8 mouse cellular contexts compared by ENCODE assay signal in genomic region chr11:11686569-11687051, GRCm38 (mm10). TPM values are rescaled to one million over a fixed set of nuclear protein-coding genes. Genes with fewer than 3 reads are reported as not detected.
DNase-seq lines count a peak whose midpoint lies in the region; ATAC-seq and TF ChIP-seq lines count a peak whose summit lies in the region.

No protein-coding gene starts in this region.

- no peaks in the 10 kb centered on the region for H3K36me3 ChIP-seq in kidney, embryonic 14.5 days (ENCODE audit: control insufficient read depth, insufficient read depth, low read length)
- no peaks in the 10 kb centered on the region for H3K36me3 ChIP-seq in myocyte (ENCODE audit: control insufficient read depth, insufficient read depth)

- peak overlapping the region; percentile 72 for H3K4me3 ChIP-seq in kidney, embryonic 14.5 days (ENCODE audit: low read length)
- H3K4me3 ChIP-seq in myocyte, result no peak overlapping the region

- H3K4me1 ChIP-seq in kidney, embryonic 14.5 days (ENCODE audit: control insufficient read depth, insufficient read depth, low read length), result 0 out of 2 replicates have a peak, but pooled peaks cover 6% of the 10 kb centered on the region

- no peak for ATAC-seq in kidney, embryonic 14.5 days (ENCODE audit: low FRiP score, low TSS enrichment)

- no peak overlapping the region for H3ac ChIP-seq in myocyte (ENCODE audit: control insufficient read depth, insufficient read length)

- H3K79me2 ChIP-seq in myocyte (ENCODE audit: control insufficient read depth, insufficient read depth), result no peaks in the 10 kb centered on the region

- H3K9ac ChIP-seq in kidney, embryonic 14.5 days (ENCODE audit: low read depth, low read length), result 0 out of 2 replicates have a peak overlapping the region, but pooled peaks have one; percentile 63

- H3K9me3 ChIP-seq in kidney, embryonic 14.5 days (ENCODE audit: control insufficient read depth, low read length), result no peaks in the 10 kb centered on the region

- H3K27ac ChIP-seq in kidney, embryonic 14.5 days (ENCODE audit: low read depth, low read length), result no peak overlapping the region

- DNase-seq in kidney, adult 9 months, result no peak
- DNase-seq in c-Kit-negative CD71-positive TER-119-positive erythroid progenitor cells, embryonic 14.5 days (ENCODE audit: low read depth, low spot score), result peak; percentile 54
- DNase-seq in hindlimb bud, embryonic 11.5 days (ENCODE audit: extremely low spot score, low read depth, low spot score), result peak; percentile 20
- DNase-seq in layer of hippocampus, adult 9-10 months (ENCODE audit: low spot score), result no peak
- DNase-seq in urinary bladder, postnatal 36 days (ENCODE audit: low spot score in 2 of 2), result no peak
- DNase-seq in ovary, postnatal 14 days (ENCODE audit: low spot score), result no peak

- peaks cover 56% of the 10 kb centered on the region for H3K27me3 ChIP-seq in kidney, embryonic 14.5 days (ENCODE audit: control insufficient read depth, insufficient read depth, low read length)
- peaks cover 21% of the 10 kb centered on the region for H3K27me3 ChIP-seq in myocyte (ENCODE audit: control insufficient read depth, insufficient read depth, insufficient read length)

- TF ChIP-seq POLR2A in myocyte (IDR thresholded peaks at IDR 0.05; ENCODE audit: insufficient read length, low read depth), result no peak

- peak overlapping the region; percentile 99 for H3K4me2 ChIP-seq in kidney, embryonic 14.5 days (replicated peaks; ENCODE audit: low read depth, low read length)
- peak overlapping the region; percentile 24 for H3K4me2 ChIP-seq in myocyte (ENCODE audit: low read depth)

- 12% methylated on average over 16 of the region's 16 CpGs for WGBS in kidney, embryonic 14.5 days

TF ChIP-seq in myocyte, 11 proteins besides CTCF, POLR2A, EP300 and RAD21:
- no peak for TF ChIP-seq USF1 (IDR thresholded peaks at IDR 0.05; ENCODE audit: low read depth)
- no peak for TF ChIP-seq TCF12 (IDR thresholded peaks at IDR 0.05; ENCODE audit: insufficient read depth, poor library complexity, severe bottlenecking)
- TF ChIP-seq REST (IDR thresholded peaks at IDR 0.05; ENCODE audit: insufficient read depth, insufficient read length), result no peak
- no peak for TF ChIP-seq CEBPB (IDR thresholded peaks at IDR 0.05; ENCODE audit: insufficient read depth, poor library complexity, severe bottlenecking)
- TF ChIP-seq TCF3 (IDR thresholded peaks at IDR 0.05; ENCODE audit: insufficient read length, low read depth), result no peak
- no peak for TF ChIP-seq POLR2AphosphoS2 (IDR thresholded peaks at IDR 0.05; ENCODE audit: insufficient read length, low read depth)

RNA-seq across cellular contexts. Expression of gene Ikzf1, which starts 1.8 kb away (rescaled TPM):
- 0.31 and 0.79 TPM in 2 replicates for polyA plus RNA-seq in kidney, embryonic 14.5 days (2014; fragmentation: Nextera tagmentation; extraction: Ambion mirVana)
- polyA plus RNA-seq in myocyte (2012; fragmentation: generic; extraction: Trizol), result 0.19 TPM

RNA-seq across cellular contexts. Expression of gene 4930512M02Rik, which starts 59.0 kb away (rescaled TPM):
- polyA plus RNA-seq in kidney, embryonic 14.5 days (2014; fragmentation: Nextera tagmentation; extraction: Ambion mirVana), result not detected in 2 replicates
- not detected for polyA plus RNA-seq in myocyte (2012; fragmentation: generic; extraction: Trizol)

Comparison
In these comparisons a context has a peak if more than half of its experiments do, and no peak if none do; other contexts are left out.
1. DNase-seq: peak in c-Kit-negative CD71-positive TER-119-positive erythroid progenitor cells, embryonic 14.5 days (single experiment) and hindlimb bud, embryonic 11.5 days (single experiment); none in kidney, adult 9 months (single experiment), layer of hippocampus, adult 9-10 months (single experiment), urinary bladder, postnatal 36 days (0 of 2) and ovary, postnatal 14 days (single experiment).